Mouse (Mus musculus) ES-E14 (cell line): ENCODE data around the gene Iffo2.

Source experiments
- CHD2 ChIP-seq: IDR thresholded peaks from 2 replicates; pipeline ENCODE4 v1.6.1; 2014; ENCODE audit warnings: mild to moderate bottlenecking, low read depth, low read length, inconsistent platforms
- HCFC1 ChIP-seq: IDR thresholded peaks from 2 replicates; pipeline ENCODE4 v1.6.1; 2012; ENCODE audit warnings: low read length, inconsistent platforms, borderline replicate concordance; ENCODE audit not compliant: insufficient read depth
- MAFK ChIP-seq: IDR thresholded peaks from 2 replicates; pipeline ENCODE4 v1.6.1; 2014; ENCODE audit warnings: mild to moderate bottlenecking, low read depth, low read length, inconsistent platforms; ENCODE audit not compliant: insufficient read depth
- ZC3H11A ChIP-seq: IDR thresholded peaks from 2 replicates; pipeline ENCODE4 v1.6.1; 2012; ENCODE audit warnings: low read depth, mild to moderate bottlenecking, inconsistent platforms, low read length, borderline replicate concordance
- ZNF384 ChIP-seq: IDR thresholded peaks from 2 replicates; pipeline ENCODE4 v1.6.1; 2012; ENCODE audit warnings: low read depth, low read length, inconsistent platforms

DNA sequence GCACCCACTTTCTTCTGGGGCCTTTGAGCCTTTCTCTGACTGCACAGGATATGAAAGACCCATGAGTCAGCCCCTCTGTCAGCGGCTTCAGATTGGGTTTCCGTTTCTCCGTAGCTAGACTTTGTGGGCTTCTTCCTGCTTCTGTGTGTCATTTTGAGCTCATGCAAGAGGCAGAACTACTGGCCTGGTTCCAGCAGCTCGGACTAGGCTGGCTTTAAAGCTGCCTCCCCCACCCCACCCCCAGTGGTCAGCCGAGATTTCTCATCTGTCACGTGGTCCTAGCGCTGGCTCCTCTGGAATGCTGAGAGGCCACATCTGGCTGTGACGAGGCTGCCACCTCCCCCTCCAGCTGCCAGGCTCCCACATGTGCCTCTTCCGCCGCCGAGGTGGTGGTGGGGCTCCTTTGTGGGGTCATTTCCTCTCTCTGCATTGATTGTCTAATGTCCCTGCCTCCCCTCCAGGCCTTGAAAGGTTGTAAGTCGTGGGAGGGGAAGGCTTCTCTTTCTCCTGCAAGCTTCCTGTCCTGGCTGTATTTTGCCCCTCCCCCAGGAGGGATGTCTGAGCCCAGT lies 68.7 kb downstream of the Iffo2 start:
- no peak for TF ChIP-seq ZNF384
- TF ChIP-seq MAFK, result no peak
- no peak for TF ChIP-seq HCFC1
- TF ChIP-seq ZC3H11A, result no peak
- peak; percentile 54; the same call in 1 of the 2 replicates for TF ChIP-seq CHD2
